Comparison of ENCODE assay signal across 10 mouse cellular contexts in genomic region chr3:84883817-84884483, GRCm38 (mm10).
A peak's percentile ranks its signal among the peaks of the same experiment; 100 is the strongest.
DNase-seq lines count a peak whose midpoint lies in the region; ATAC-seq and TF ChIP-seq lines count a peak whose summit lies in the region.
"Had no signal": no experiment of that assay in that cellular context is flagged by ENCODE, and none has a peak within 500 bp of the region (broad histone marks: within the 10 kb centered on the region; RNA-seq: fewer than 3 reads in every experiment).

No protein-coding gene starts in this region.

- H3K4me1 ChIP-seq in liver, postnatal 0 days (ENCODE audit: insufficient read depth), result peaks cover 10% of the 10 kb centered on the region
- no peaks in the 10 kb centered on the region for H3K4me1 ChIP-seq in hindbrain, postnatal 0 days (ENCODE audit: insufficient read depth, low read length)

- TF ChIP-seq CTCF in liver, postnatal 0 days (IDR thresholded peaks at IDR 0.05; ENCODE audit: low read depth), result no peak
- TF ChIP-seq CTCF in hindbrain, postnatal 0 days (IDR thresholded peaks at IDR 0.05; ENCODE audit: low read depth), result no peak

- peak; percentile 7 for DNase-seq in gastrocnemius, adult 18-20 months (ENCODE audit: low spot score)
- DNase-seq in gastrocnemius, postnatal 4 days (ENCODE audit: low spot score in 2 of 2), result no peak
- DNase-seq in liver, postnatal 0 days, result peak; percentile 23
- peak; percentile 49 to 53 for DNase-seq in spleen, postnatal 36 days (ENCODE audit: low spot score in 2 of 2)
- no peak for DNase-seq in layer of hippocampus, postnatal 14 days (ENCODE audit: low spot score in 2 of 2)
- no peak for DNase-seq in left cerebral cortex, adult 18-20 months (ENCODE audit: low spot score in 2 of 2)
- no peak for DNase-seq in hindbrain, postnatal 0 days (ENCODE audit: low spot score)

- no peak overlapping the region for H3K9ac ChIP-seq in liver, postnatal 0 days (replicated peaks)
- no peak overlapping the region for H3K9ac ChIP-seq in hindbrain, postnatal 0 days (replicated peaks; ENCODE audit: low read length)
- H3K9ac ChIP-seq: neural tube, embryonic 12.5 days had no signal

- TF ChIP-seq EP300 in liver, postnatal 0 days (IDR thresholded peaks at IDR 0.05; ENCODE audit: low read depth), result no peak

- H3K27me3 ChIP-seq in liver, postnatal 0 days (ENCODE audit: insufficient read depth, low read length), result no peaks in the 10 kb centered on the region
- no peaks in the 10 kb centered on the region for H3K27me3 ChIP-seq in hindbrain, postnatal 0 days (ENCODE audit: insufficient read depth, low read length)
- H3K27me3 ChIP-seq: neural tube, embryonic 12.5 days had no signal

- no peaks in the 10 kb centered on the region for H3K36me3 ChIP-seq in liver, postnatal 0 days (replicated peaks; ENCODE audit: insufficient read depth, low read length)
- H3K36me3 ChIP-seq in hindbrain, postnatal 0 days (ENCODE audit: insufficient read depth, low read length), result no peaks in the 10 kb centered on the region
- H3K36me3 ChIP-seq: neural tube, embryonic 12.5 days had no signal

- no peak overlapping the region for H3K4me2 ChIP-seq in liver, postnatal 0 days (ENCODE audit: low read depth, low read length)
- no peak overlapping the region for H3K4me2 ChIP-seq in hindbrain, postnatal 0 days (ENCODE audit: low read depth, low read length)
- H3K4me2 ChIP-seq: neural tube, embryonic 12.5 days had no signal

- no peak overlapping the region for H3K27ac ChIP-seq in liver, postnatal 0 days (ENCODE audit: low read depth)
- H3K27ac ChIP-seq in hindbrain, postnatal 0 days, result no peak overlapping the region
- H3K27ac ChIP-seq: neural tube, embryonic 12.5 days had no signal

- no peaks in the 10 kb centered on the region for H3K9me3 ChIP-seq in liver, postnatal 0 days (ENCODE audit: low read length)
- no peaks in the 10 kb centered on the region for H3K9me3 ChIP-seq in hindbrain, postnatal 0 days (ENCODE audit: low read length)
- H3K9me3 ChIP-seq: neural tube, embryonic 12.5 days had no signal

- 29% methylated on average over 11 of the region's 11 CpGs for WGBS in liver, postnatal 0 days (ENCODE audit: insufficient replicate concordance)
- WGBS in hindbrain, postnatal 0 days, result 32% methylated on average over 11 of the region's 11 CpGs

- ATAC-seq in granulocyte monocyte progenitor cell, adult 5-6 weeks (replicated peaks; ENCODE audit: poor library complexity, severe bottlenecking), result peak; percentile 94
- ATAC-seq in liver, postnatal 0 days, result peak; percentile 61
- no peak for ATAC-seq in hindbrain, postnatal 0 days

- H3K4me3 ChIP-seq in liver, postnatal 0 days (ENCODE audit: low read depth, low read length), result no peak overlapping the region
- no peak overlapping the region for H3K4me3 ChIP-seq in hindbrain, postnatal 0 days (ENCODE audit: low read length)
- H3K4me3 ChIP-seq: erythroblast, embryonic 14.5 days; neural tube, embryonic 12.5 days had no signal

Comparison
In these comparisons a context has a peak if more than half of its experiments do, and no peak if none do; other contexts are left out.
1. DNase-seq: peak in gastrocnemius, adult 18-20 months (single experiment), liver, postnatal 0 days (single experiment) and spleen, postnatal 36 days (2 of 2); none in gastrocnemius, postnatal 4 days (0 of 2), layer of hippocampus, postnatal 14 days (0 of 2), left cerebral cortex, adult 18-20 months (0 of 2) and hindbrain, postnatal 0 days (single experiment).